Mouse (Mus musculus): ENCODE data around the gene Fdps. TPM values are rescaled to one million over a fixed set of nuclear protein-coding genes. Genes with fewer than 3 reads are reported as not detected.
A peak's percentile ranks its signal among the peaks of the same experiment; 100 is the strongest.

The Fdps gene
- polyA plus RNA-seq, 1 experiment = 384 TPM

GRCm38 (mm10) chr3:89102495-89103290 is 934 bp upstream of the Fdps start:
- H3K79me3 ChIP-seq (ENCODE audit: low read depth) = peaks cover 21% of the 10 kb centered on the region
- peaks cover 23% of the 10 kb centered on the region for H3K36me3 ChIP-seq (ENCODE audit: control insufficient read depth, insufficient read depth)
- no peak overlapping the region for H3ac ChIP-seq (ENCODE audit: control insufficient read depth, insufficient read length, low read depth)
- TF ChIP-seq MYOD1 (IDR thresholded peaks at IDR 0.05; ENCODE audit: control insufficient read depth, insufficient read length, low read depth) (no peak), MAX (IDR thresholded peaks at IDR 0.05) (no peak), MYOG (IDR thresholded peaks at IDR 0.05; ENCODE audit: control insufficient read depth, extremely low read depth, insufficient read length) (no peak), USF1 (IDR thresholded peaks at IDR 0.05; ENCODE audit: low read depth) (no peak), CTCF (IDR thresholded peaks at IDR 0.05; ENCODE audit: control insufficient read depth, insufficient read depth, insufficient read length) (no peak), FOSL1 (IDR thresholded peaks at IDR 0.05; ENCODE audit: insufficient read depth, low read length, poor library complexity, severe bottlenecking) (no peak), CEBPB (IDR thresholded peaks at IDR 0.05; ENCODE audit: low read depth) (no peak)
- no peaks in the 10 kb centered on the region for H3K27me3 ChIP-seq (ENCODE audit: control insufficient read depth, insufficient read depth, insufficient read length)
- H3K79me2 ChIP-seq (ENCODE audit: control insufficient read depth, insufficient read depth) = peaks cover 30% of the 10 kb centered on the region
- H3K4me3 ChIP-seq (ENCODE audit: insufficient read depth, poor library complexity, severe bottlenecking) = no peak overlapping the region

- peak overlapping the region; percentile 74 for H3K4me3 ChIP-seq (ENCODE audit: insufficient read depth, poor library complexity, severe bottlenecking)
- no peaks in the 10 kb centered on the region for H3K27me3 ChIP-seq (ENCODE audit: control insufficient read depth, insufficient read depth, insufficient read length)
- TF ChIP-seq CEBPB (IDR thresholded peaks at IDR 0.05; ENCODE audit: low read depth) = no peak
- no peak for TF ChIP-seq CTCF (IDR thresholded peaks at IDR 0.05; ENCODE audit: control insufficient read depth, insufficient read depth, insufficient read length)
- peaks cover 21% of the 10 kb centered on the region for H3K79me3 ChIP-seq (ENCODE audit: low read depth)
- peak overlapping the region; percentile 64 for H3ac ChIP-seq (ENCODE audit: control insufficient read depth, insufficient read length, low read depth)
- peaks cover 33% of the 10 kb centered on the region for H3K36me3 ChIP-seq (ENCODE audit: control insufficient read depth, insufficient read depth)
- peaks cover 30% of the 10 kb centered on the region for H3K79me2 ChIP-seq (ENCODE audit: control insufficient read depth, insufficient read depth)
Observed at GRCm38 (mm10) chr3:89101459-89101811, 324 bp downstream of the Fdps start.

GRCm38 (mm10) chr3:89100811-89101210 is 948 bp downstream of the Fdps start, which contains the start of gene Gm43738:
TSS of gene Gm43738 (minus strand) at chr3:89101099.
- Histone ChIP-seq H3K27me3 (ENCODE audit: control insufficient read depth, insufficient read depth, insufficient read length) (no peaks in the 10 kb centered on the region), H3K4me3 (ENCODE audit: insufficient read depth, poor library complexity, severe bottlenecking) (peak within 1 kb of the TSS; percentile 74), H3ac (ENCODE audit: control insufficient read depth, insufficient read length, low read depth) (peak within 1 kb of the TSS; percentile 64), H3K36me3 (ENCODE audit: control insufficient read depth, insufficient read depth) (peaks cover 40% of the 10 kb centered on the region), H3K79me3 (ENCODE audit: low read depth) (peaks cover 21% of the 10 kb centered on the region), H3K79me2 (ENCODE audit: control insufficient read depth, insufficient read depth) (peaks cover 30% of the 10 kb centered on the region)
- no peak for TF ChIP-seq MYOD1 (IDR thresholded peaks at IDR 0.05; ENCODE audit: control insufficient read depth, insufficient read length, low read depth)
- TF ChIP-seq CTCF (IDR thresholded peaks at IDR 0.05; ENCODE audit: control insufficient read depth, insufficient read depth, insufficient read length) = no peak
- TF ChIP-seq USF1 (IDR thresholded peaks at IDR 0.05; ENCODE audit: low read depth) = no peak
- TF ChIP-seq MAX (IDR thresholded peaks at IDR 0.05) = no peak
- no peak for TF ChIP-seq MYOG (IDR thresholded peaks at IDR 0.05; ENCODE audit: control insufficient read depth, extremely low read depth, insufficient read length)
- no peak for TF ChIP-seq FOSL1 (IDR thresholded peaks at IDR 0.05; ENCODE audit: insufficient read depth, low read length, poor library complexity, severe bottlenecking)
- TF ChIP-seq CEBPB (IDR thresholded peaks at IDR 0.05; ENCODE audit: low read depth) = no peak

GRCm38 (mm10) chr3:89094021-89094420 is 7.7 kb downstream of the Fdps start:
- no peaks in the 10 kb centered on the region for H3K27me3 ChIP-seq (ENCODE audit: control insufficient read depth, insufficient read depth, insufficient read length)
- H3K4me3 ChIP-seq (ENCODE audit: insufficient read depth, poor library complexity, severe bottlenecking) = no peak overlapping the region
- no peak overlapping the region for H3ac ChIP-seq (ENCODE audit: control insufficient read depth, insufficient read length, low read depth)
- H3K79me3 ChIP-seq (ENCODE audit: low read depth) = no peaks in the 10 kb centered on the region
- peaks cover 46% of the 10 kb centered on the region for H3K36me3 ChIP-seq (ENCODE audit: control insufficient read depth, insufficient read depth)
- peaks cover 3% of the 10 kb centered on the region for H3K79me2 ChIP-seq (ENCODE audit: control insufficient read depth, insufficient read depth)
- TF ChIP-seq MYOG (IDR thresholded peaks at IDR 0.05; ENCODE audit: control insufficient read depth, extremely low read depth, insufficient read length) = no peak

GRCm38 (mm10) chr3:89093175-89093574 is 8.6 kb downstream of the Fdps start, which contains the start of gene Rusc1:
TSS of gene Rusc1 (minus strand) at chr3:89093311.
- H3ac ChIP-seq (ENCODE audit: control insufficient read depth, insufficient read length, low read depth) = peak within 1 kb of the TSS; percentile 62
- H3K4me3 ChIP-seq (ENCODE audit: insufficient read depth, poor library complexity, severe bottlenecking) = peak within 1 kb of the TSS; percentile 23
- H3K27me3 ChIP-seq (ENCODE audit: control insufficient read depth, insufficient read depth, insufficient read length) = no peaks in the 10 kb centered on the region
- H3K79me3 ChIP-seq (ENCODE audit: low read depth) = no peaks in the 10 kb centered on the region
- H3K79me2 ChIP-seq (ENCODE audit: control insufficient read depth, insufficient read depth) = no peaks in the 10 kb centered on the region
- peaks cover 39% of the 10 kb centered on the region for H3K36me3 ChIP-seq (ENCODE audit: control insufficient read depth, insufficient read depth)
- TF ChIP-seq FOSL1 (IDR thresholded peaks at IDR 0.05; ENCODE audit: insufficient read depth, low read length, poor library complexity, severe bottlenecking) (no peak), MYOG (IDR thresholded peaks at IDR 0.05; ENCODE audit: control insufficient read depth, extremely low read depth, insufficient read length) (no peak), CTCF (IDR thresholded peaks at IDR 0.05; ENCODE audit: control insufficient read depth, insufficient read depth, insufficient read length) (no peak), CEBPB (IDR thresholded peaks at IDR 0.05; ENCODE audit: low read depth) (no peak), MYOD1 (IDR thresholded peaks at IDR 0.05; ENCODE audit: control insufficient read depth, insufficient read length, low read depth) (no peak), MAX (IDR thresholded peaks at IDR 0.05) (no peak)

GRCm38 (mm10) chr3:89092509-89093090 is 9.2 kb downstream of the Fdps start:
- H3K27me3 ChIP-seq (ENCODE audit: control insufficient read depth, insufficient read depth, insufficient read length) = no peaks in the 10 kb centered on the region
- peak overlapping the region; percentile 23 for H3K4me3 ChIP-seq (ENCODE audit: insufficient read depth, poor library complexity, severe bottlenecking)
- H3K36me3 ChIP-seq (ENCODE audit: control insufficient read depth, insufficient read depth) = peaks cover 34% of the 10 kb centered on the region
- peak overlapping the region; percentile 62 for H3ac ChIP-seq (ENCODE audit: control insufficient read depth, insufficient read length, low read depth)
- H3K79me3 ChIP-seq (ENCODE audit: low read depth) = no peaks in the 10 kb centered on the region
- no peaks in the 10 kb centered on the region for H3K79me2 ChIP-seq (ENCODE audit: control insufficient read depth, insufficient read depth)
- TF ChIP-seq CTCF (IDR thresholded peaks at IDR 0.05; ENCODE audit: control insufficient read depth, insufficient read depth, insufficient read length) (no peak), CEBPB (IDR thresholded peaks at IDR 0.05; ENCODE audit: low read depth) (no peak), MYOD1 (IDR thresholded peaks at IDR 0.05; ENCODE audit: control insufficient read depth, insufficient read length, low read depth) (no peak), FOSL1 (IDR thresholded peaks at IDR 0.05; ENCODE audit: insufficient read depth, low read length, poor library complexity, severe bottlenecking) (no peak), USF1 (IDR thresholded peaks at IDR 0.05; ENCODE audit: low read depth) (no peak), MAX (IDR thresholded peaks at IDR 0.05) (no peak), MYOG (IDR thresholded peaks at IDR 0.05; ENCODE audit: control insufficient read depth, extremely low read depth, insufficient read length) (no peak)
